Mouse (Mus musculus) liver, embryonic 14.5 days (tissue): ENCODE measurements around the gene 6330409D20Rik.

Experiments
- CTCF ChIP-seq: IDR thresholded peaks from 2 replicates; pipeline ENCODE4 v1.5.1; 2016; ENCODE audit warnings: antibody characterized with exemption, low read depth, control low read depth
- EP300 ChIP-seq: IDR thresholded peaks from 2 replicates; pipeline ENCODE4 v1.6.1; 2016; ENCODE audit warnings: antibody characterized with exemption, low read depth

DNA sequence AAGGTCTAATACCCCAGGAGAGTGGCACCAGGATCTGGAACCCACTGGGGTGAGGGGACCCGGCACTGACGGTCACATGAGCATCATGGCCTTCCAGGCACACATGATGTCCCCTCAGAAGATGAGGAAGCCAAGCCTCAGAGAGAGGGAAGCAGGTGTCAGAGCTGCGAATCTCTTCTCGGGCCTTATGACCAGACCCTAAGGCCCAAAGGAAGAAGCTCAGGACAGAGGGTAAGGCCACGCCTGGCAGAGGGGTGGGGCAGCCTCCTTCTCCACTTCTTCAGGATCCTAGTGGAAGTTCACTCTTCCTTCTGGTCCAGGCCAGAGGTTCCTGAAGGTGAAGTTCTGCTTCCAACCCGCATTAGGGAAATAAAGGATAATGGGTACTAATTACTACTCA, 8.1 kb downstream of the 6330409D20Rik start:
- TF ChIP-seq CTCF (no peak), EP300 (no peak)
